Mouse (Mus musculus): ENCODE data around the gene Sp9. TPM values are rescaled to one million over a fixed set of nuclear protein-coding genes. Genes with fewer than 3 reads are reported as not detected.

Gene Sp9
- total and polyA plus RNA-seq, 3 experiments: 0.55 TPM; not detected in 2

- Histone ChIP-seq H3K36me3 (replicated peaks in 1 of 2; ENCODE audit: control insufficient read depth in 1 of 2, insufficient read depth in 1 of 2, low read length in 1 of 2) (no peaks in the 10 kb centered on the region), H3K79me2 (replicated peaks; ENCODE audit: control insufficient read depth, extremely low read depth, insufficient read depth, poor library complexity, severe bottlenecking) (no peaks in the 10 kb centered on the region), H3K9ac (ENCODE audit: insufficient read depth, low read depth) (peak overlapping the region; percentile 46; the same call in 1 of the 2 replicates), H3K27me3 (replicated peaks) (peaks cover 29% of the 10 kb centered on the region), H3K4me3 (replicated peaks in 1 of 3; ENCODE audit: low read depth in 2 of 3, low read length in 2 of 3, poor library complexity in 1 of 3) (peak overlapping the region in 1 of 3 experiments; percentile 67), H3K27ac (ENCODE audit: insufficient read depth, low read depth) (0 out of 2 replicates have a peak overlapping the region, but pooled peaks have one; percentile 2), H3K4me1 (ENCODE audit: control insufficient read depth in 1 of 2, insufficient read depth in 2 of 2) (no peaks in the 10 kb centered on the region; a peak in 1 of 4 replicates), H3K9me3 (replicated peaks; ENCODE audit: low read length) (peaks cover 19% of the 10 kb centered on the region), H3K4me2 (ENCODE audit: insufficient read depth, low read depth, poor library complexity, severe bottlenecking) (peak overlapping the region; percentile 69)
- in situ Hi-C loops (cut with MboI; ENCODE audit: low pct_ligation_motif_present, low pct_unique_long_range_greater_than_20kb, low sequenced_read_pairs): no loop called here
- dilution Hi-C loops (cut with MboI; ENCODE audit: extremely low pct_ligation_motif_present, extremely low pct_unique_long_range_greater_than_20kb, low sequenced_read_pairs): no loop called here
- TF ChIP-seq UBTF (IDR thresholded peaks at IDR 0.05; ENCODE audit: low read depth, low read length) (peak; percentile 20; the same call in 1 of the 2 replicates), CHD2 (IDR thresholded peaks at IDR 0.05; ENCODE audit: low read length) (no peak), MXI1 (IDR thresholded peaks at IDR 0.05; ENCODE audit: low read depth, low read length) (0 out of 2 replicates have a peak, but pooled peaks have one; percentile 2), ELF1 (IDR thresholded peaks at IDR 0.05; ENCODE audit: low read depth, low read length) (no peak), ZMIZ1 (IDR thresholded peaks at IDR 0.05; ENCODE audit: low read depth, low read length) (no peak), EP300 (IDR thresholded peaks at IDR 0.05; ENCODE audit: low read length) (no peak), ZC3H11A (IDR thresholded peaks at IDR 0.05; ENCODE audit: low read depth, low read length) (no peak), CTCF (conservative IDR thresholded peaks at IDR 0.05 in 1 of 2, IDR thresholded peaks at IDR 0.05 in 1 of 2; ENCODE audit: low read depth in 2 of 2, low read length in 2 of 2) (0 out of 4 replicates have a peak, but pooled peaks of 1 of the 2 experiments have one; percentile 15), POLR2A (IDR thresholded peaks at IDR 0.05; ENCODE audit: low read depth, low read length) (no peak), MAX (IDR thresholded peaks at IDR 0.05; ENCODE audit: low read length) (no peak)
- DNase-seq (ENCODE audit: extremely low read depth): no peak
These were observed 1.8 kb downstream of the Sp9 start for GRCm38 (mm10) chr2:73273249-73274118.

- dilution Hi-C loops (cut with MboI; ENCODE audit: extremely low pct_ligation_motif_present, extremely low pct_unique_long_range_greater_than_20kb, low sequenced_read_pairs) (no loop called here), in situ Hi-C loops (cut with MboI; ENCODE audit: low pct_ligation_motif_present, low pct_unique_long_range_greater_than_20kb, low sequenced_read_pairs) (no loop called here)
- Histone ChIP-seq H3K27ac (ENCODE audit: insufficient read depth, low read depth) (no peak overlapping the region), H3K9ac (ENCODE audit: insufficient read depth, low read depth) (peak overlapping the region; percentile 18; the same call in 1 of the 2 replicates), H3K36me3 (replicated peaks in 1 of 2; ENCODE audit: control insufficient read depth in 1 of 2, insufficient read depth in 1 of 2, low read length in 1 of 2) (no peaks in the 10 kb centered on the region), H3K4me1 (ENCODE audit: control insufficient read depth in 1 of 2, insufficient read depth in 2 of 2) (peaks cover 0 to 5% of the 10 kb centered on the region in 2 experiments; a peak in 1 of 4 replicates), H3K9me3 (replicated peaks; ENCODE audit: low read length) (peaks cover 19% of the 10 kb centered on the region), H3K4me3 (replicated peaks in 1 of 3; ENCODE audit: low read depth in 2 of 3, low read length in 2 of 3, poor library complexity in 1 of 3) (peak overlapping the region; percentile 34 to 67 (median 37)), H3K27me3 (replicated peaks) (peaks cover 31% of the 10 kb centered on the region), H3K4me2 (ENCODE audit: insufficient read depth, low read depth, poor library complexity, severe bottlenecking) (peak overlapping the region; percentile 69), H3K79me2 (replicated peaks; ENCODE audit: control insufficient read depth, extremely low read depth, insufficient read depth, poor library complexity, severe bottlenecking) (no peaks in the 10 kb centered on the region)
- DNase-seq (ENCODE audit: extremely low read depth): no peak
- TF ChIP-seq SMC3 (IDR thresholded peaks at IDR 0.05; ENCODE audit: low read depth, low read length) (no peak), JUN (IDR thresholded peaks at IDR 0.05; ENCODE audit: insufficient read depth, low read depth, low read length) (no peak), CTCF (conservative IDR thresholded peaks at IDR 0.05 in 1 of 2, IDR thresholded peaks at IDR 0.05 in 1 of 2; ENCODE audit: low read depth in 2 of 2, low read length in 2 of 2) (0 out of 4 replicates have a peak, but pooled peaks of 1 of the 2 experiments have one; percentile 3), SIN3A (IDR thresholded peaks at IDR 0.05; ENCODE audit: low read length) (0 out of 2 replicates have a peak, but pooled peaks have one; percentile 48)
These were observed 2.6 kb downstream of the Sp9 start for GRCm38 (mm10) chr2:73274119-73274920.

Measured in CH12.LX (cell line).